ENCODE assay signal across 10 mouse cellular contexts in the genomic region with DNA sequence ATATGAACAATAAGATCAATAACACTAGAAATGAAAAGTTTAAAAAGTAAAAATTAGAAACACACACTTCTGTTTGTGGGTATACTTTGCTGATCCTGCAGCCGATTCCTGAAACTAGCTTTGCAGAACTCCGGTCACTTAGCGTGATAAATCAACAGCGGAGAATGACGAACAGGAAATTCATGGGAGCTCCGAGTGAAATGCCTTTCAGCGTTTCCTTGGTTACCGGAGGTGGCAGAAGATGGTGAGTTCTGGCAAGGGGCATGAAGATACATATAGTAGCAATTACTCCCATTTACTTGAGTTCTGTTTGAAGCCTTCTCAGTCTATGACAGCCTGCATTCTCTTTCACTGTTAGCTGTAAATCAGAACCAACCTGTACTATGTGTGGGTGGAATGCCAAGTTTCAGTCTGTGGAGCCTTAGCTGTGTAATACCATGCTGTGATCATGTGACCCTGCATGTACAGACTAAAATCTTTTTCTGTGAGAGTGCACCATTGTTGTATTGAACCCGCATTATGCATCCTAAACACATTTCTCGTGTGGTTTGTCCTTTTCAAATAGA.
DNase-seq lines count a peak whose midpoint lies in the region; ATAC-seq and TF ChIP-seq lines count a peak whose summit lies in the region.
"Had no signal": no experiment of that assay in that cellular context is flagged by ENCODE, and none has a peak within 500 bp of the region (broad histone marks: within the 10 kb centered on the region; RNA-seq: fewer than 3 reads in every experiment).

No protein-coding gene starts in this region.

- no peaks in the 10 kb centered on the region for H3K9me3 ChIP-seq in kidney, postnatal 0 days (replicated peaks; ENCODE audit: low read length)
- no peaks in the 10 kb centered on the region for H3K9me3 ChIP-seq in midbrain, embryonic 16.5 days (replicated peaks; ENCODE audit: control insufficient read depth, low read length, poor library complexity, severe bottlenecking)
- H3K9me3 ChIP-seq in midbrain, embryonic 11.5 days (ENCODE audit: control insufficient read depth, low read length), result no peaks in the 10 kb centered on the region
- H3K9me3 ChIP-seq: neural tube, embryonic 12.5 days had no signal

- no peak overlapping the region for H3K27ac ChIP-seq in kidney, postnatal 0 days
- H3K27ac ChIP-seq in midbrain, embryonic 16.5 days (ENCODE audit: low read length), result no peak overlapping the region
- no peak overlapping the region for H3K27ac ChIP-seq in midbrain, embryonic 11.5 days (ENCODE audit: low read depth, low read length)
- H3K27ac ChIP-seq: neural tube, embryonic 12.5 days had no signal

- TF ChIP-seq CTCF in kidney, postnatal 0 days (IDR thresholded peaks at IDR 0.05; ENCODE audit: low read depth), result no peak

- H3K4me1 ChIP-seq in kidney, postnatal 0 days (replicated peaks; ENCODE audit: insufficient read depth, low read length), result no peaks in the 10 kb centered on the region
- H3K4me1 ChIP-seq in midbrain, embryonic 16.5 days (ENCODE audit: control insufficient read depth, insufficient read depth, low read length), result no peaks in the 10 kb centered on the region
- no peaks in the 10 kb centered on the region for H3K4me1 ChIP-seq in midbrain, embryonic 11.5 days (ENCODE audit: control insufficient read depth, insufficient read depth, low read length)
- H3K4me1 ChIP-seq: neural tube, embryonic 12.5 days had no signal

- no peak overlapping the region for H3K9ac ChIP-seq in kidney, postnatal 0 days (ENCODE audit: low read depth, low read length)
- no peak overlapping the region for H3K9ac ChIP-seq in midbrain, embryonic 16.5 days (ENCODE audit: low read depth, low read length)
- H3K9ac ChIP-seq in midbrain, embryonic 11.5 days (ENCODE audit: low read length), result no peak overlapping the region
- H3K9ac ChIP-seq: neural tube, embryonic 12.5 days had no signal

- no peak overlapping the region for H3K4me3 ChIP-seq in kidney, postnatal 0 days (replicated peaks; ENCODE audit: low read depth, low read length)
- H3K4me3 ChIP-seq in midbrain, embryonic 16.5 days (ENCODE audit: low read depth, low read length), result no peak overlapping the region
- no peak overlapping the region for H3K4me3 ChIP-seq in midbrain, embryonic 11.5 days (ENCODE audit: low read depth, low read length)
- H3K4me3 ChIP-seq: neural tube, embryonic 12.5 days had no signal

- peak; percentile 36 for DNase-seq in kidney, postnatal 0 days (ENCODE audit: low spot score)
- no peak for DNase-seq in kidney, adult 8-10 months
- no peak for DNase-seq in midbrain, embryonic 11.5 days (ENCODE audit: low spot score, missing footprints)
- DNase-seq in hindlimb bud, embryonic 11.5 days (ENCODE audit: extremely low spot score, low read depth, low spot score), result peak; percentile 41
- peak; percentile 6 for DNase-seq in right cerebral cortex, postnatal 25 days
- no peak for DNase-seq in spleen, postnatal 10 days (ENCODE audit: low spot score in 2 of 2)
- DNase-seq: cerebellum, postnatal 25 days; lung, postnatal 10 days had no signal

- ATAC-seq in kidney, postnatal 0 days (replicated peaks; ENCODE audit: low FRiP score, low read depth), result no peak
- peak; percentile 70 for ATAC-seq in midbrain, embryonic 16.5 days
- ATAC-seq in midbrain, embryonic 11.5 days (ENCODE audit: low FRiP score), result no peak

- 53% methylated on average over 10 of the region's 10 CpGs for WGBS in kidney, postnatal 0 days
- 65% methylated on average over 10 of the region's 10 CpGs for WGBS in midbrain, embryonic 16.5 days
- WGBS in midbrain, embryonic 11.5 days, result 77% methylated on average over 10 of the region's 10 CpGs

- no peaks in the 10 kb centered on the region for H3K27me3 ChIP-seq in kidney, postnatal 0 days (ENCODE audit: insufficient read depth, low read length)
- no peaks in the 10 kb centered on the region for H3K27me3 ChIP-seq in midbrain, embryonic 16.5 days (ENCODE audit: control insufficient read depth, insufficient read depth, low read depth, low read length)
- no peaks in the 10 kb centered on the region for H3K27me3 ChIP-seq in midbrain, embryonic 11.5 days (ENCODE audit: control insufficient read depth, insufficient read depth, low read length)
- H3K27me3 ChIP-seq: neural tube, embryonic 12.5 days had no signal

- no peaks in the 10 kb centered on the region for H3K36me3 ChIP-seq in kidney, postnatal 0 days (ENCODE audit: insufficient read depth, low read length)
- no peaks in the 10 kb centered on the region for H3K36me3 ChIP-seq in midbrain, embryonic 16.5 days (ENCODE audit: control insufficient read depth, insufficient read depth, low read length)
- no peaks in the 10 kb centered on the region for H3K36me3 ChIP-seq in midbrain, embryonic 11.5 days (ENCODE audit: control insufficient read depth, insufficient read depth, low read length)
- H3K36me3 ChIP-seq: neural tube, embryonic 12.5 days had no signal

- H3K4me2 ChIP-seq in kidney, postnatal 0 days (ENCODE audit: low read length), result no peak overlapping the region
- peak overlapping the region; percentile 1; the same call in 1 of the 2 replicates for H3K4me2 ChIP-seq in midbrain, embryonic 16.5 days (ENCODE audit: low read length)
- H3K4me2 ChIP-seq in midbrain, embryonic 11.5 days, result no peak overlapping the region
- H3K4me2 ChIP-seq: neural tube, embryonic 12.5 days had no signal

Comparison
In these comparisons a context has a peak if more than half of its experiments do, and no peak if none do; other contexts are left out.
1. DNase-seq: peak in kidney, postnatal 0 days (single experiment), hindlimb bud, embryonic 11.5 days (single experiment) and right cerebral cortex, postnatal 25 days (single experiment); none in kidney, adult 8-10 months (0 of 2), midbrain, embryonic 11.5 days (single experiment) and spleen, postnatal 10 days (0 of 2).